Mouse (Mus musculus) T-cell, adult 2 months (primary cell): ENCODE results near the gene Kif19a.
A peak's percentile ranks its signal among the peaks of the same experiment; 100 is the strongest.

Experiments used
- DNase-seq: peaks from one replicate; pipeline ENCODE4 v3.0.0; 2022; ENCODE audit warnings: low spot score

Kif19a gene

DNA sequence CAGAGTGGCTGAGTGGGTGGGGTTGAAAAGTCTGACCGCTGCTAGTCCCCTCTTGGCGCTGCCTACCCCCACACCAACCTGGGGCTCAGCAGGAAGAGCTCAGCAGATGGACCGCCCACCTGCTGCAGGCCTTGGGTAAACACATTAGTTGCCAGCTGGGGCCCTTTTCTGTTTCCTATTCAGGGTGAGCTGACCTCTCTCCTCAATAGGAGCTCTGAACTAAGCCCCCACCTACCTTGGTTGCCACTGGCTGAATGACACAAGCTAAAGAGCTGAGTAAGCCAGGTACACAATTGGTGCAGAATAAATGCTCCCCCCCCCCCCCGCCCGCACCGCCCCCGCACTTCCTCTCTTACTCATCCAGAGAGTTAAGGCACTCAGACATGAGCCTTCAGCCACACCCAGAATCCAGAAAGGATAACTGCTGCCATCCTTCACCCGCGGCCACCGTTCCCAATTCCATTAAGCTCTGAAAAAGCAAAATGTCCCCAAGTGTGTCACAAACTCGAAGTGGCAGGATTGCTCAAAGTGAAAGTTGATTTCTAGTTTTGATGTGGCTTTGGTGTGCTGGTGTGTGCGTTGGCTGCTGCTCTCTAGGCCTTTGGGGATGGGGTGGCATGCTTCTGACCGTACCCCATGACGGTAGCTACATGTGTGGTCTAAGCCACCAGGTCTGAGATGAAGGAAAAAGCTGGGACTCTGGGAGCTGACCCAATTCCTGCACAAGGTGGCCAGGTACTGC lies 42.7 kb downstream of the Kif19a start:
- DNase-seq, result peak; percentile 45

DNA sequence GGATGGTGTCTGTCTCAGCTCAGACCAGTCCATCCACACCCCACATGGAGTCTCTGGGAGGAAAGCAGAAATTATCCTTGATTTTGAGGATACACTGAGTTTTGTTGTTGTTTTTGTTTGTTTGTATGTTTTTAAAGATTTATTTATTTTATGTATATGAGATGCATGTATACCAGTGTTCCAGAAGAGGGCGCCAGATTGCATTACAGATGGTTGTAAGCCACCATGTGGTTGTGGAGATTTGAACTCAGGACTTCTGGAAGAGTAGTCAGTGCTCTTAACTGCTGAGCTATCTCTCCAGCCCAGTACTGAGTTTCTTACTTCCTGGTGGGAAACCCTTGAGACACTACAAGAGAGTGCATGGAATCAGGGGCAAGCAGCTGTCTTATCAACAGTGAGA lies 44.2 kb downstream of the Kif19a start:
- no peak for DNase-seq

DNA sequence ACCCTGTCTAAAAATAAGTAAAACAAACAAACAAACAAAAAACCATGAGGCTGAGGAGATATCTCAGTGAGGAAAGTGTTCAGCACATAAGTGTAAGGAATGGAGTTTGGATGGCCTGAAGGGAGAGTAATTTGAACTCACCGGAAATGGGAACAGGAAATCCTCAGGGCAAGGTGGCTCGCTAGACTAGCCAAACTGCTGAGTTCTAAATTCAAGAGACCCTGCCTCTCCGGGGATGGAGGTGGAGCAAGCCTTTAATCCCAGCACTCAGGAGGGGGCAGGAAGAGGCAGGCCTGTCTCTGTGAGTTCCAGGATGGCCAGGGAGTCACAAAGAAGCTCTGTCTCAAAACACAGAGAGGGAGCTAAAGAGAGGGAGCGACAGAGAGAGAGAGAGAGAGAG lies 45.2 kb downstream of the Kif19a start:
- no peak for DNase-seq

DNA sequence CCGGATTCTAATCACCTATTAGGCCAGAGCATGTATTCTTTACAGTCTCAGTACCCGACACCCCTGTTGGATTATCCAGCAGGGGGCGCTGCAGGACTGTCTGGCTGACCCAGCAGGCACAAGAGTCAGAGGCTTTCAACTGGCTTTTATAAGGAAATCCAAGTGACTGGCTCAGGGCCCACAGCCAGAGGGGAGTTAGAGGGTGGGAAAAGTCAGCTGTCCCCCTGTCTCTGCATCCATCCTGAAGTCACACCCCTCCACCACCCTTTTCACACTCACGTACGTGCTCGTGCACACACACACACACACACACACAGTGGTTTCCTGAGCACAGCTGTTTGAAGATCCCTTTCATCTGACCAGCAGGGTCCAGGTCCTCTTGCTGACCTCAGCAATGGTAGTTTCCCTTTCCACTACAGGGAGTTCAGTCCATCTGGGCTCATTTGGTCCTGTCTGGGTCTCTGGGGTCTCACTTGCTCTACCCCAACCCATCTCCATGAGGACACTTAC lies 47.6 kb downstream of the Kif19a start:
- peak; percentile 74 for DNase-seq

DNA sequence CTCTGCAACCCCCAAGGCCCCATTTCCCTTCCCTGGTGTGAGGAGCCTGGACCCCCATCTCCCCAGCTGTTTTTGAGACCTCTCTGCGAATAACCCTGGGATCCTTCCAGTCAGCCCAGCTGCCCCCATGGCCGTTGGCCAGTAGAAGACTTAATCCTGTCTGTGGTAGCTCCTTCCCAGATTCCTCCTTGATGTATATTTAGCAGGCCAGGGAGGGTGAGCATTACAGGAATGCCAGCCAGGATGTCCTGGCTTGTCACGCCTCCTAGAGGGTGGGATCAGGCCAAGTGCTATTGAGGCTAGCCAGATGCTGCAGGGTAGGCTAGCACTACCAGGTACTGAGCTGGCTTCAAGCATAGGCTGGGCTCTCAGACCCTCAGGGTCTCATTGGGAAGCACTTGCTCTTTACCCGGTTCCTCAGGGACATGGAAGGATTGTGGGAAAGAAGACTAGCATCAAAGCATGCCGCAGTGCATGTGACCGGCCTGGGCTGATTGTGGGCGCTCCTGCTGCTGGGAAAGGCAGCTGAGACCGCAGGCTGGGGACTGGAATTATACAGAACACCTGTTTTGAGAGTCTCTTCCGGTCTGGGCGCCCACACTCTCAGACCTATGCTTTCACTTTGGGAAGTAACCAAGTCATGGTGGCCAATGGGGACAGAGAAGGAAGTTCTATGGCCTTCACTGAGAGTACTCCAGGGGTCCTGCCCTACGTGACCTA lies 49.8 kb downstream of the Kif19a start:
- DNase-seq, result no peak

DNA sequence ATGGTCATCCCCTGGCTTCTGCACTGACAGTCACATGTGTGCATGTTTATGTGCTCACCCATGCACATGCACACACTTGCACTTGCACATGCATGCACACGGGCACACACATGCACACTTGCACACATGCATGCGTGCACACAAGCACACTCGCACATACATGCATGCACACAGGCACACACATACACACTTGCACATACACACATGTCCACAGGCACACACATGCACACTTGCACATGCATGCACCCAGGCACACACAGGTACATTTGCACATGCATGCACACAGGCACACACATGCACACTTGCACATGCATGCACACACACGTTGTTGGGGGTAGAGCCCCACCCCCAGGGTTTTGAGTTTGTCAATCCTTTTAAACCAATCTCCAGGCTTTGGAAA lies 51.7 kb downstream of the Kif19a start:
- no peak for DNase-seq

DNA sequence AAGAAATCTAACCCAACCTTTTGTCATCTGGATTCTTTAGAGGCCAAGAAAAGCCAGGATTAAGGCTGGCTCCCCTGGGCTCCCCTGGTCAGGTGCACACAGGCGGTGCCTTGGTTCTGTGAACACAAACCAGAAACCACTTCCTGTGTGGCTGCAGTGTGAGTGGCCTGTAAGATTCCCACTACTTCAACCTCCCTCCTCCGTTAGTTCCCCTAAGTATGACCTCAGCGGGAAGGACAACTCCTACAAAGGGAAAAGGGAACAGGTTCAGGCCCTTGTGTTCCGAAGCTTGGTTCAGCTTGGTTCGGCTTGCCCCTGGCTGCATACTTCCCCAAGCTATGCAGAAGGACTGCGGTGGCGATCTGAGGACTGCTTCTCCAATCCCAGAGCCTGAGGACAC lies 53.0 kb downstream of the Kif19a start:
- no peak for DNase-seq

DNA sequence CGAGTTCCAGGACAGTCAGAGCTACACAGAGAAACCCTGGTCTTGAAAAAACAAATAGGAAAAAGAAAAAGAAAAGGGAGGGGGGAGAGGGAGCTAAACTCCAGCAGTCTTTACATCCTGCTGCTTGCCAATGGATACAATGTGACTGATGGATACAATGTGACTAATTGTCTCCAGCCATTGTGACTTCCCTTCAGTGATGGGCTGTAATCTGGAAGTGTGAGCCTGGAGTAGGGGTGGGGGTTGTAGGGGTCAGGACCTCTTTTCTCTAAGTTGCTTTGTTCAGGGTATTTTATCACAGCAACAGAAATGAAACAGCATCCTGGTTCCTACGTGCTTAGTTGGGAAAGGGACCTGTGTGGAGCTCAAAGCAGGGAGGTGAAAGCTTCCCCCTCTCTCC lies 53.9 kb downstream of the Kif19a start:
- DNase-seq, result no peak

DNA sequence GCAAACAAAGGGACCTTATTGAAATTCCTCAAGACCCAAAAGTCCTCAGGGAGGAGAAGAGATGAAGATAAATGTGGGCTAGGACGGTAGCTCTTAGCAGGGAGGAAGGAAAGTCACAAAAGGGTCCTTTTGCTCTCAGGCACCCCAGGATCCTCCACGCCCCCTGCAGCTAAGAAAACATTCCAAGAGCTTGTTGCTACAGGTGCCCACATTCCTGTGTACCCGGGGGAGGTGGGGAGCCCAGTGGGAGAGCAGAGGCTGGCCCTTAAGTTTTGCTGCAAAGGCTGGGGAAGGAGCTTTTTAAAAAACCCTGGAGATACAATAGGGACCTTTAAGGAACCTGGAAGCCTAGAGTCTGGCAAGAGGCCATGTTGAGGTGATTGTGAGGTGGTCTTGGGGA lies 55.3 kb downstream of the Kif19a start:
- no peak for DNase-seq

DNA sequence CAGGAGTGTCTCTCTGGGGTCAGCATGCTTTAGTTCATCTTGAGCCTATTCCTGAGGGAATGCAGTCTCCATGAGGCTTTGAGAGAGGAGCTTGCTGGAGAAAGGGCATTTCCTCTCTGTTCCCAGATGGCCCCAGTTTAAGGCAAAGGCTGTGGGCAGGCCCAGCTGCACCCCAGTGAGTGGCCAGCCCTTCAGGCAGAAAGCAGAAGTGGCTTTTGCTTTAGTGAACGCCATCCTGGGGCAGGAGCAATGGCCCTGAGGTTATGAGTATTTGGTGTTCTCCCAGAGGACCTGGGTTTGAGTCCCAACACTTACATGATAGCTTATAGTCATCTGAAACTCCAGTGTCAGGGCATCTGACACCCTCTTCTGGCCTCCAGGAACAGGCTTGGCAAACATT lies 56.1 kb downstream of the Kif19a start:
- no peak for DNase-seq

DNA sequence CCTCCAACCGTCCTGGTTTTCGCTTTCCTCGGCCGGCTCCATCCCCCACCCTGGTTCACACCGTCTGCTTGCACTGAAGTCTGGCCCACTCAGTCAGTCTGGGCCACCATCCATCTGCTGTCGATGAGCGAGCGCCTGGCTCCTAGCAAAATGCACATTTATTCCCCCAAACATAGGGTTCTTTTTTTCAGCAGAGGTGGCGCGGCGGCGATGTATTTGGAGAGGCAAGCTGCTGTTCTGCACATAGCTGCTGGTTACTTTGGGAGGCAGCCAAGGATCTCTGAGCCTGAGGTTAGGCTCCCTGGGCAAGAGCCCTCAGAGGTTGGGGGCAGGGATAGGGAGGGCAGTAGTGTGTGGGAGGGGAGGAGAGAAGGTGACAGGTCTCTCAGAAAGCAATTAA lies 57.5 kb downstream of the Kif19a start:
- no peak for DNase-seq

DNA sequence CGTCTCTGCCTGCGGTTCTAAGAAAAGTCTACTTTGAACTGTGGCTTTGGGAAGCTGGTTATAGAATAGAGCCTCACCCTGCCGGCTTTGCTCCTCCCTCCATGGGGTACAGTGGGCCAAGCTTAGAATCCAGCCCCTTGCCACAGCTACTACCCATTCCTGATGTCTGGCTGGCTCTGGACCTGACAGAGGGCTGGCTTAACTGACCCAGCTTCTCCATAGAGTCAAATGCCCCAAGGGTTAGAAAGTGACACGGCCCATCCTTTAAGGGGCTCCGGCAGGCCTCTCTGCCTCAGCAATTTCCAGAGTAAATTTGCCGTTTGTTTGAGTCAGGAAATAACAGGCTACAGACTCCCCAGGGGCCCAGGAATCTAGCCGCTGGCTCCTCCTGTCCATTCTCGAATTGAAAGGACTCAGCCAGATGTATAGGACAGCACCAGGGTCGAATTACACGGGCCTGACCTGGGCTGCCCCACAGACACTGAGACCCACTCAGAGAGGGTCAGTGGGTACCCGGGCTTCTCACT lies 58.1 kb downstream of the Kif19a start:
- DNase-seq, result no peak

DNA sequence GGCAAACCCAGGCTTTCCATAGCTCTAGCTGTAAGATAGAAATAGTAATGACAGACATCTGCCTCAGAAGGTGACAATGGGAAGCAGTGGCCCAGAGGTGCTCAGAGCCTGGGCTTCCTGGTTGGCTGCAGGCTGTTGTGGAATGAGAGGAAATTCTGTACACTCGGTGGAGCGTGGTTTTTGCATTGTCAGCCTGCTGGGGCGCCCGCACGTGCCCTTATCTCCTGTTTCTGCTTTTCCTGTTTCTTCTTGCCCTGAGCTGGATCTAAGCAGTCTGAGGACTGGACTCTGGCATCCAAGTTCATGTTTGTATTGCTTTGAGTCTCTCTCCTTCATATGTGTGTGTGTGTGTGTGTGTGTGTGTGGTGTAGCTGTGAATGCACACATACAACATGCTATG lies 61.5 kb downstream of the Kif19a start:
- DNase-seq, result no peak

DNA sequence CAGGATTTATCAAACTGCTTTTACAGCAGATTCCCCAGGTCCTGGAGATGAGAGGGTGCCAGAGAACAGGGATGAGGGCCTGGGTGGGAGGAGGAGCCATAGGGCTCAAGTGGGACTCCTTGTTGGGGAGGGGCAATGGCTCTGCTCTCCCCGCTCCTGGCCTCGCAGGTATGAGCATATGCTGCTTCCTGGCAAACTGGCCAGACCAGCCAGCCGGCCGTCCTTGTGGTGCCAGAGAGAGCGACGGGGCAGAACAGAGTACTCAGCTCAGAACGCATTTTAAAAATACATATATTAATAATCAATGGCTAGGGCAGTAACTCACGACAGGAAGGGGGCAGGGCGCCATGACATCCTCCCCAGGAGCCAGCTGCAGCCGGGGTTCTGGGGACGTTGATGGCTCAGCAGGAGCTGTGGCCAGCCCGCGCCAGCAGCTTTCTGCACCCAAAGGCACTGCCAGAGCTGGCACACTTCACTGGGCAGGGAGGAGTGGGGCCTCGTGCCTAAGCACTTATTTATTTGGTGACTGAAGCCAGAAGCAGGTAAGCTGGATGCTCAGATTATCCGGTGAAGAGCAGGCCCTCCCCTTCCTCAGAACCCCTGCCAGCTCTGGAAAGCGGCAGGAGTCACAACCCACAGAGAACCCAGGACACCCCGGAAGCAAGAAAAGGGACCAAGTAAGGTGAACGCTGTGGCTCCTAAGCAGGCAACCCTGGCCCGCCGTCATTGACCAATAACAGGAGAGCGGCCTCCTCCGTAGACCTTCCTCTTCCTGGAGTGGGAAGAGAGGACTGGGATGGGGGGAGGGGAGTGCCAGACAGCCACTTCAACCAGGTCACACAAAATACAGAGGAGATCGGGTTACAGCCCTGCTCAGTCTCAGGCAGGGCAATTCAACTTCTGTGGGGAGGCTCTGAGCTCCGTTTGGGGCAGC lies 64.6 kb downstream of the Kif19a start:
- DNase-seq, result no peak

DNA sequence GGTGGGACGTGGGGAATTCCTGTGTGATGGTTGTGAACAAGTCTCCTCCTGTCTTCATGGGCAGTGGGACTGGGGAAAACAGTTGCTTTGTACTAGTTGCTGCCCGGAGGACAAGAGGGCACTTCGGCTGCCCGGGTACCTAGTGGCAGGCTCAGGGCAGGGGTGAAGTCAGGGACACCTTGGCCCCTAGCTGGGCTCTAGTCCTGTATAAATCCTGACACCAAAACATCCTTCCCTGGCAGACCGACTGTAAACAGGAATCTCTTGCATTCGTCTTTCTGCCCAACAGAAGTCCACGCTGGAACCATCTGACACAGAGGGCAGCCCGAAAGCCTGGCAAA lies 65.2 kb downstream of the Kif19a start:
- DNase-seq, result no peak

DNA sequence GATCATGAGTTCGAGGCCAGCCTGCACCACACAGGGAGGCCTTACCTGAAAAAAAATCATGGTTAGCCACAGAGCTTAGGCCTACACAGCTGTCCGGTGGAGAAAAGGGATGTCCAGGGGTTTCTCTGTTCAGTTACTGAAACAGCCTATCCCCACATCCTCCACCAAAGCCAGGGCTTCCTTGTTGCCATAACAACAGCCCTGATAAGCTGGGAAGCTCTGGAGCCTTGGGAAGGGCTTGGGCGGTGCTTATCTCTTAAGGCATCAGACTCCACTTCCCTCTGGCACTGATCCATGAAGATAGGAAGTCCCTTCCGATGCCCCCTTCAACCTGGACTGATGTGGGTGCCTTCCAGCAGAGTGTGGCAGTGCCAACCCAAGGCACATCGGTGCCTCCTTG lies 68.0 kb downstream of the Kif19a start:
- no peak for DNase-seq
